Mouse (Mus musculus) intestine, embryonic 14.5 days (tissue): ENCODE data around the gene Ubl3. TPM values are rescaled to one million over a fixed set of nuclear protein-coding genes. Genes with fewer than 3 reads are reported as not detected.

Source experiments
- ATAC-seq: fragments of 200-750 bp; cut with Nextera tagmentation; replicated peaks from 2 replicates; pipeline ENCODE4 v1.8.0; 2017; ENCODE audit warnings: low read depth, moderate number of reproducible peaks, moderate TSS enrichment, moderate library complexity; ENCODE audit not compliant: low FRiP score, low TSS enrichment
- DNase-seq: peaks from one replicate; pipeline ENCODE4 v3.0.0-alpha.2; 2018; ENCODE audit warnings: low spot score
- H3K27ac ChIP-seq: fragments of 300-500 bp; sonication (generic); 2 replicates; pipeline ENCODE4 v1.5.1; 2014; ENCODE audit warnings: low read depth, mild to moderate bottlenecking, control low read depth
- H3K27me3 ChIP-seq: fragments of 300-500 bp; sonication (generic); replicated peaks from 2 replicates; pipeline ENCODE4 v1.6.1; 2014; ENCODE audit warnings: low read length, control low read depth; ENCODE audit not compliant: control insufficient read depth, insufficient read depth
- H3K36me3 ChIP-seq: fragments of 300-500 bp; sonication (generic); 2 replicates; pipeline ENCODE4 v1.6.1; 2014; ENCODE audit warnings: low read length, control low read depth; ENCODE audit not compliant: control insufficient read depth, insufficient read depth
- H3K4me1 ChIP-seq: fragments of 300-500 bp; sonication (generic); replicated peaks from 2 replicates; pipeline ENCODE4 v1.6.1; 2014; ENCODE audit warnings: low read length, control low read depth, mixed read lengths; ENCODE audit not compliant: control insufficient read depth, insufficient read depth
- H3K4me2 ChIP-seq: fragments of 300-500 bp; sonication (generic); 2 replicates; pipeline ENCODE4 v1.6.1; 2014; ENCODE audit warnings: low read length
- H3K4me3 ChIP-seq: fragments of 300-500 bp; sonication (generic); 2 replicates; pipeline ENCODE4 v1.5.1; 2014; ENCODE audit warnings: low read depth, low read length, control low read depth, mixed read lengths
- H3K9ac ChIP-seq: fragments of 300-500 bp; sonication (generic); 2 replicates; pipeline ENCODE4 v1.6.1; 2014; ENCODE audit warnings: mild to moderate bottlenecking, low read length
- H3K9me3 ChIP-seq: fragments of 300-500 bp; sonication (generic); 2 replicates; pipeline ENCODE4 v1.6.1; 2016; ENCODE audit warnings: low read length, control low read depth; ENCODE audit not compliant: control insufficient read depth
- WGBS: fragments of 180-500 bp; shearing (Covaris S2); extraction: QIAGEN DNeasy Blood & Tissue Kit; methylation state at CpG from one replicate; pipeline ENCODE4 v1.1.7; 2014; 5-methylcytosine and 5-hydroxymethylcytosine counted together
- polyA plus RNA-seq: library from polyadenylated mRNA; unstranded; fragments of >200 nt; fragmentation: Nextera tagmentation; extraction: Ambion mirVana; gene quantifications from 2 replicates; pipeline ENCODE4 v1.2.1, GENCODE M21; 2014

The Ubl3 gene
- polyA plus RNA-seq, 1 experiment from 2014 or later = 75.4 TPM

- 10% methylated on average over 16 of the region's 16 CpGs for WGBS
- peak overlapping the region; percentile 22 for H3K4me2 ChIP-seq
- no peak overlapping the region for H3K4me3 ChIP-seq
- H3K36me3 ChIP-seq = no peaks in the 10 kb centered on the region
- H3K9me3 ChIP-seq = no peaks in the 10 kb centered on the region
- DNase-seq = no peak
- ATAC-seq = no peak
- peaks cover 17% of the 10 kb centered on the region for H3K4me1 ChIP-seq
- no peaks in the 10 kb centered on the region for H3K27me3 ChIP-seq
- H3K27ac ChIP-seq = no peak overlapping the region
- no peak overlapping the region for H3K9ac ChIP-seq
These were observed 2.1 kb upstream of the Ubl3 start for GRCm38 (mm10) chr5:148554701-148555100.

- Histone ChIP-seq H3K4me1 (peaks cover 22% of the 10 kb centered on the region), H3K27ac (no peak overlapping the region), H3K4me3 (no peak overlapping the region), H3K4me2 (peak overlapping the region; percentile 22), H3K9me3 (no peaks in the 10 kb centered on the region), H3K36me3 (no peaks in the 10 kb centered on the region), H3K9ac (no peak overlapping the region), H3K27me3 (no peaks in the 10 kb centered on the region)
- ATAC-seq = no peak
- WGBS = 34% methylated on average over 7 of the region's 7 CpGs
- no peak for DNase-seq
These were observed 1.7 kb upstream of the Ubl3 start for GRCm38 (mm10) chr5:148554242-148554641.

- DNase-seq (no peak), ATAC-seq (no peak)
These were observed 1.1 kb upstream of the Ubl3 start for GRCm38 (mm10) chr5:148553723-148554122.

GRCm38 (mm10) chr5:148551764-148552136 is 839 bp downstream of the Ubl3 start:
- ATAC-seq (no peak), DNase-seq (no peak)
- Histone ChIP-seq H3K36me3 (no peaks in the 10 kb centered on the region), H3K4me1 (peaks cover 36% of the 10 kb centered on the region), H3K4me2 (peak overlapping the region; percentile 88), H3K4me3 (peak overlapping the region; percentile 63), H3K27ac (peak overlapping the region; percentile 98), H3K9me3 (no peaks in the 10 kb centered on the region), H3K9ac (peak overlapping the region; percentile 67), H3K27me3 (no peaks in the 10 kb centered on the region)
- under 1% methylated on average over 17 of the region's 17 CpGs for WGBS

More at GRCm38 (mm10) chr5:148553723-148554122, 1.1 kb upstream of the Ubl3 start:
- no peak overlapping the region for H3K4me2 ChIP-seq
- no peaks in the 10 kb centered on the region for H3K9me3 ChIP-seq
- no peak overlapping the region for H3K4me3 ChIP-seq
- H3K4me1 ChIP-seq = peaks cover 26% of the 10 kb centered on the region
- no peak overlapping the region for H3K27ac ChIP-seq
- no peak overlapping the region for H3K9ac ChIP-seq
- no peaks in the 10 kb centered on the region for H3K27me3 ChIP-seq
- no peaks in the 10 kb centered on the region for H3K36me3 ChIP-seq
- 42% methylated on average over 14 of the region's 14 CpGs for WGBS

GRCm38 (mm10) chr5:148550821-148551763 is 1.5 kb downstream of the Ubl3 start:
- peak overlapping the region; percentile 98; the same call in 1 of the 2 replicates for H3K27ac ChIP-seq
- peak overlapping the region; percentile 63 for H3K4me3 ChIP-seq
- WGBS = 1% methylated on average over 28 of the region's 28 CpGs
- H3K4me1 ChIP-seq = peaks cover 37% of the 10 kb centered on the region
- no peaks in the 10 kb centered on the region for H3K27me3 ChIP-seq
- H3K9me3 ChIP-seq = no peaks in the 10 kb centered on the region
- peak overlapping the region; percentile 67 for H3K9ac ChIP-seq
- DNase-seq (peak; percentile 79), ATAC-seq (no peak)
- H3K36me3 ChIP-seq = no peaks in the 10 kb centered on the region
- H3K4me2 ChIP-seq = peak overlapping the region; percentile 88

GRCm38 (mm10) chr5:148550393-148550792 is 2.2 kb downstream of the Ubl3 start:
- Histone ChIP-seq H3K4me1 (peaks cover 37% of the 10 kb centered on the region), H3K4me3 (peak overlapping the region; percentile 63), H3K27me3 (no peaks in the 10 kb centered on the region), H3K36me3 (no peaks in the 10 kb centered on the region), H3K4me2 (peak overlapping the region; percentile 88), H3K27ac (peak overlapping the region; percentile 43; the same call in 1 of the 2 replicates), H3K9ac (peak overlapping the region; percentile 67), H3K9me3 (no peaks in the 10 kb centered on the region)
- ATAC-seq (no peak), DNase-seq (no peak)
- WGBS = 5% methylated on average over 6 of the region's 6 CpGs

- no peak overlapping the region for H3K4me3 ChIP-seq
- DNase-seq = no peak
- WGBS = 27% methylated on average over 4 of the region's 4 CpGs
- no peaks in the 10 kb centered on the region for H3K9me3 ChIP-seq
- no peaks in the 10 kb centered on the region for H3K36me3 ChIP-seq
- no peak overlapping the region for H3K27ac ChIP-seq
- peaks cover 33% of the 10 kb centered on the region for H3K4me1 ChIP-seq
- peak overlapping the region; percentile 11; the same call in 1 of the 2 replicates for H3K4me2 ChIP-seq
- no peak for ATAC-seq
- H3K27me3 ChIP-seq = no peaks in the 10 kb centered on the region
- H3K9ac ChIP-seq = no peak overlapping the region
These were observed 3.3 kb downstream of the Ubl3 start for GRCm38 (mm10) chr5:148549307-148549706.

- Histone ChIP-seq H3K4me1 (peaks cover 33% of the 10 kb centered on the region), H3K27ac (no peak overlapping the region), H3K4me2 (no peak overlapping the region), H3K9me3 (no peaks in the 10 kb centered on the region), H3K27me3 (no peaks in the 10 kb centered on the region), H3K9ac (no peak overlapping the region), H3K4me3 (no peak overlapping the region), H3K36me3 (no peaks in the 10 kb centered on the region)
- DNase-seq (no peak), ATAC-seq (no peak)
- 69% methylated on average over 9 of the region's 9 CpGs for WGBS
These were observed 4.0 kb downstream of the Ubl3 start for GRCm38 (mm10) chr5:148548568-148548967.
